Mouse (Mus musculus) WW6 (cell line): ENCODE measurements around the gene Plek2.

Experiments used
- DNase-seq: peaks from one replicate; pipeline ENCODE4 v3.0.0-alpha.2; 2013; ENCODE audit warnings: low read depth, low spot score

Gene Plek2

GRCm38 (mm10) chr12:78911707-78912417 lies 5.1 kb upstream of the Plek2 start:
- peak; percentile 47 for DNase-seq

- DNase-seq = no peak
Observed at GRCm38 (mm10) chr12:78910684-78911461, 4.1 kb upstream of the Plek2 start.

GRCm38 (mm10) chr12:78908081-78908605 lies 1.4 kb upstream of the Plek2 start:
- DNase-seq = no peak

- DNase-seq = no peak
Observed at GRCm38 (mm10) chr12:78904499-78904898, 2.3 kb downstream of the Plek2 start.

- no peak for DNase-seq
Observed at GRCm38 (mm10) chr12:78903313-78903712, 3.5 kb downstream of the Plek2 start.

- DNase-seq = no peak
Observed at GRCm38 (mm10) chr12:78901467-78901866, 5.3 kb downstream of the Plek2 start.

GRCm38 (mm10) chr12:78897861-78898260 lies 8.9 kb downstream of the Plek2 start:
- no peak for DNase-seq

GRCm38 (mm10) chr12:78891149-78891548 lies 15.6 kb downstream of the Plek2 start:
- DNase-seq = no peak

- DNase-seq = no peak
Observed at GRCm38 (mm10) chr12:78890062-78890461, 16.7 kb downstream of the Plek2 start.

- peak; percentile 13 for DNase-seq
Observed at GRCm38 (mm10) chr12:78874581-78874980, 32.2 kb downstream of the Plek2 start.

GRCm38 (mm10) chr12:78868115-78868514 lies 38.6 kb downstream of the Plek2 start:
- DNase-seq = no peak

- DNase-seq = peak; percentile 9
Observed at GRCm38 (mm10) chr12:78865434-78865833, 41.3 kb downstream of the Plek2 start.

- no peak for DNase-seq
Observed at GRCm38 (mm10) chr12:78862254-78862730, 44.5 kb downstream of the Plek2 start.

- peak; percentile 96 for DNase-seq
Observed at GRCm38 (mm10) chr12:78861496-78862253, 45.1 kb downstream of the Plek2 start, which contains the start of the genes Atp6v1d and Eif2s1. Atp6v1d (minus strand) TSS chr12:78861638. Eif2s1 (plus strand) TSS chr12:78861819.

- peak; percentile 11 for DNase-seq
Observed at GRCm38 (mm10) chr12:78860921-78861495, 45.8 kb downstream of the Plek2 start.

GRCm38 (mm10) chr12:78848246-78848645 lies 58.5 kb downstream of the Plek2 start:
- DNase-seq = no peak

GRCm38 (mm10) chr12:78842429-78842828 lies 64.3 kb downstream of the Plek2 start:
- no peak for DNase-seq

- no peak for DNase-seq
Observed at GRCm38 (mm10) chr12:78839906-78840305, 66.9 kb downstream of the Plek2 start.
